Mouse (Mus musculus): ENCODE data around the gene Gm28042.

Gene Gm28042

GRCm38 (mm10) chr2:120058818-120059217, 31.5 kb downstream of the Gm28042 start:
- 93% methylated on average over 4 of the region's 4 CpGs for WGBS

- WGBS = 96% methylated on average over 3 of the region's 3 CpGs
Measured at GRCm38 (mm10) chr2:120059466-120059865, 32.2 kb downstream of the Gm28042 start.

GRCm38 (mm10) chr2:120060190-120060589, 32.9 kb downstream of the Gm28042 start:
- 87% methylated on average over 6 of the region's 6 CpGs for WGBS

- WGBS = 90% methylated on average over 9 of the region's 9 CpGs
Measured at GRCm38 (mm10) chr2:120060651-120061050, 33.4 kb downstream of the Gm28042 start.

GRCm38 (mm10) chr2:120062248-120062647, 35.0 kb downstream of the Gm28042 start:
- WGBS = 88% methylated on average over 8 of the region's 8 CpGs

- WGBS = 86% methylated on average over 6 of the region's 6 CpGs
Measured at GRCm38 (mm10) chr2:120064639-120065038, 37.3 kb downstream of the Gm28042 start.

GRCm38 (mm10) chr2:120065243-120065642, 38.0 kb downstream of the Gm28042 start:
- WGBS = 61% methylated on average over 10 of the region's 10 CpGs

- WGBS = 60% methylated on average over 3 of the region's 3 CpGs
Measured at GRCm38 (mm10) chr2:120066224-120066623, 38.9 kb downstream of the Gm28042 start.

- WGBS = 52% methylated on average over 16 of the region's 16 CpGs
Measured at GRCm38 (mm10) chr2:120068555-120069465, 41.5 kb downstream of the Gm28042 start.

- WGBS = 44% methylated on average over 8 of the region's 8 CpGs
Measured at GRCm38 (mm10) chr2:120069466-120069990, 42.2 kb downstream of the Gm28042 start.

GRCm38 (mm10) chr2:120074096-120074495, 46.8 kb downstream of the Gm28042 start:
- whole genome bisulfite sequencing = 81% methylated on average over 4 of the region's 4 CpGs

- 2% methylated on average over 36 of the region's 36 CpGs for WGBS
Measured at GRCm38 (mm10) chr2:120076076-120076705, 48.9 kb downstream of the Gm28042 start.

- 78% methylated on average over 2 of the region's 2 CpGs for WGBS
Measured at GRCm38 (mm10) chr2:120082416-120082815, 55.1 kb downstream of the Gm28042 start.

- WGBS = 72% methylated on average over 14 of the region's 14 CpGs
Measured at GRCm38 (mm10) chr2:120084593-120085361, 57.5 kb downstream of the Gm28042 start.

- 95% methylated on average over 3 of the region's 3 CpGs for WGBS
Measured at GRCm38 (mm10) chr2:120086038-120086437, 58.7 kb downstream of the Gm28042 start.

GRCm38 (mm10) chr2:120087391-120087790, 60.1 kb downstream of the Gm28042 start:
- 75% methylated on average over 3 of the region's 3 CpGs for WGBS

GRCm38 (mm10) chr2:120087897-120088296, 60.6 kb downstream of the Gm28042 start:
- 87% methylated on average over 2 of the region's 2 CpGs for WGBS

GRCm38 (mm10) chr2:120090979-120091378, 63.7 kb downstream of the Gm28042 start:
- WGBS = 93% methylated on average over 17 of the region's 17 CpGs

All from cerebral cortex, adult 2 months (tissue).